ENCODE assay signal across 21 mouse cellular contexts in genomic region chr1:132769559-132769958, GRCm38 (mm10). TPM values are rescaled to one million over a fixed set of nuclear protein-coding genes. Genes with fewer than 3 reads are reported as not detected.
DNase-seq lines count a peak whose midpoint lies in the region; ATAC-seq and TF ChIP-seq lines count a peak whose summit lies in the region.
"Had no signal": no experiment of that assay in that cellular context is flagged by ENCODE, and none has a peak within 500 bp of the region (broad histone marks: within the 10 kb centered on the region; RNA-seq: fewer than 3 reads in every experiment).

No protein-coding gene starts in this region.

- no peak overlapping the region for H3K4me2 ChIP-seq in hindbrain, postnatal 0 days (ENCODE audit: low read depth, low read length)
- no peak overlapping the region for H3K4me2 ChIP-seq in hindbrain, embryonic 16.5 days (ENCODE audit: low read length)
- H3K4me2 ChIP-seq in heart, embryonic 11.5 days, result no peak overlapping the region
- H3K4me2 ChIP-seq: hindbrain, embryonic 15.5 days; liver, embryonic 13.5 days; lung, embryonic 14.5 days had no signal

- 58% methylated on average over 3 of the region's 3 CpGs for WGBS in hindbrain, postnatal 0 days
- 66% methylated on average over 3 of the region's 3 CpGs for WGBS in hindbrain, embryonic 16.5 days
- WGBS in cerebellum, adult 2 months, result 32% methylated on average over 3 of the region's 3 CpGs
- WGBS in heart, embryonic 11.5 days (ENCODE audit: insufficient replicate concordance), result 63% methylated on average over 3 of the region's 3 CpGs

- no peak overlapping the region for H3K27ac ChIP-seq in hindbrain, postnatal 0 days
- no peak overlapping the region for H3K27ac ChIP-seq in hindbrain, embryonic 16.5 days (ENCODE audit: low read depth, low read length)
- H3K27ac ChIP-seq in cerebellum, adult 2 months (ENCODE audit: insufficient read depth, low read length), result no peak overlapping the region
- H3K27ac ChIP-seq in heart, embryonic 11.5 days (ENCODE audit: low read depth, low read length), result no peak overlapping the region
- H3K27ac ChIP-seq: hindbrain, embryonic 15.5 days; liver, embryonic 13.5 days; midbrain, embryonic 10.5 days had no signal

- H3K4me1 ChIP-seq in hindbrain, postnatal 0 days (ENCODE audit: insufficient read depth, low read length), result peaks cover 6% of the 10 kb centered on the region; the same call in 1 of the 2 replicates
- peaks cover 11% of the 10 kb centered on the region for H3K4me1 ChIP-seq in hindbrain, embryonic 16.5 days (ENCODE audit: control insufficient read depth, insufficient read depth, low read depth, low read length)
- H3K4me1 ChIP-seq in cerebellum, adult 2 months (ENCODE audit: control insufficient read depth, insufficient read depth, low read length), result peaks cover 18% of the 10 kb centered on the region
- H3K4me1 ChIP-seq in heart, embryonic 11.5 days (ENCODE audit: control insufficient read depth, insufficient read depth, low read length), result peaks cover 6% of the 10 kb centered on the region
- H3K4me1 ChIP-seq: liver, embryonic 13.5 days had no signal

- H3K9me3 ChIP-seq in hindbrain, postnatal 0 days (ENCODE audit: low read length), result no peaks in the 10 kb centered on the region
- no peaks in the 10 kb centered on the region for H3K9me3 ChIP-seq in hindbrain, embryonic 16.5 days (ENCODE audit: control insufficient read depth, low read length)
- H3K9me3 ChIP-seq in heart, embryonic 11.5 days (replicated peaks; ENCODE audit: control insufficient read depth, low read length), result no peaks in the 10 kb centered on the region
- H3K9me3 ChIP-seq: hindbrain, embryonic 15.5 days; liver, embryonic 13.5 days; midbrain, embryonic 10.5 days had no signal

- no peak overlapping the region for H3K9ac ChIP-seq in hindbrain, postnatal 0 days (replicated peaks; ENCODE audit: low read length)
- H3K9ac ChIP-seq in hindbrain, embryonic 16.5 days (ENCODE audit: low read depth, low read length), result no peak overlapping the region
- H3K9ac ChIP-seq in heart, embryonic 11.5 days (ENCODE audit: low read depth, low read length), result no peak overlapping the region
- H3K9ac ChIP-seq: hindbrain, embryonic 15.5 days; liver, embryonic 13.5 days; lung, embryonic 14.5 days had no signal

- peak; percentile 30 for DNase-seq in hindbrain, postnatal 0 days (ENCODE audit: low spot score)
- DNase-seq in cerebellum, adult 2 months, result peak; percentile 36 to 59
- DNase-seq in cerebellum, postnatal 14 days, result peak; percentile 46 to 64
- DNase-seq in layer of hippocampus, adult 9-11 months, result peak; percentile 65
- no peak for DNase-seq in kidney, postnatal 36 days
- no peak for DNase-seq in c-Kit-positive CD71-positive TER-119-positive erythroid progenitor cells, embryonic 14.5 days (ENCODE audit: low spot score)
- DNase-seq: adrenal gland, postnatal 10 days; gastrocnemius, postnatal 10 days; heart, adult 18-20 months; heart, postnatal 4 days; kidney, adult 2 months; kidney, postnatal 10 days; liver, embryonic 13.5 days; lung, embryonic 14.5 days; lung, postnatal 4 days; right cerebral cortex, postnatal 25 days; thymus, postnatal 4 days had no signal

- TF ChIP-seq POLR2A in cerebellum, adult 2 months (IDR thresholded peaks at IDR 0.05; ENCODE audit: borderline replicate concordance, insufficient read depth, low read length), result no peak

- no peaks in the 10 kb centered on the region for H3K27me3 ChIP-seq in hindbrain, postnatal 0 days (ENCODE audit: insufficient read depth, low read length)
- H3K27me3 ChIP-seq in hindbrain, embryonic 16.5 days (replicated peaks; ENCODE audit: control insufficient read depth, insufficient read depth, low read length), result no peaks in the 10 kb centered on the region
- no peaks in the 10 kb centered on the region for H3K27me3 ChIP-seq in cerebellum, adult 2 months (ENCODE audit: control insufficient read depth, insufficient read depth, low read length)
- no peaks in the 10 kb centered on the region for H3K27me3 ChIP-seq in heart, embryonic 11.5 days (ENCODE audit: control insufficient read depth, insufficient read depth, low read length)
- H3K27me3 ChIP-seq: hindbrain, embryonic 15.5 days; liver, embryonic 13.5 days had no signal

- no peak for ATAC-seq in hindbrain, postnatal 0 days
- no peak for ATAC-seq in hindbrain, embryonic 16.5 days
- ATAC-seq in heart, embryonic 11.5 days (replicated peaks; ENCODE audit: insufficient number of reproducible peaks, low FRiP score, low TSS enrichment), result no peak

- H3K36me3 ChIP-seq in hindbrain, postnatal 0 days (ENCODE audit: insufficient read depth, low read length), result no peaks in the 10 kb centered on the region
- no peaks in the 10 kb centered on the region for H3K36me3 ChIP-seq in hindbrain, embryonic 16.5 days (ENCODE audit: control insufficient read depth, insufficient read depth, low read length)
- H3K36me3 ChIP-seq in heart, embryonic 11.5 days (ENCODE audit: control insufficient read depth, insufficient read depth, low read length), result no peaks in the 10 kb centered on the region
- H3K36me3 ChIP-seq: hindbrain, embryonic 15.5 days; liver, embryonic 13.5 days; midbrain, embryonic 10.5 days had no signal

- no peak overlapping the region for H3K4me3 ChIP-seq in hindbrain, postnatal 0 days (ENCODE audit: low read length)
- H3K4me3 ChIP-seq in hindbrain, embryonic 16.5 days (ENCODE audit: low read length), result no peak overlapping the region
- no peak overlapping the region for H3K4me3 ChIP-seq in cerebellum, adult 2 months (replicated peaks; ENCODE audit: insufficient read depth, low read depth, low read length)
- no peak overlapping the region for H3K4me3 ChIP-seq in heart, embryonic 11.5 days (ENCODE audit: low read depth, low read length)
- H3K4me3 ChIP-seq: hindbrain, embryonic 15.5 days; liver, embryonic 13.5 days; midbrain, embryonic 10.5 days had no signal

- no peak for TF ChIP-seq CTCF in hindbrain, postnatal 0 days (IDR thresholded peaks at IDR 0.05; ENCODE audit: low read depth)
- TF ChIP-seq CTCF in cerebellum, adult 2 months (IDR thresholded peaks at IDR 0.05; ENCODE audit: borderline replicate concordance, insufficient read depth, low read depth, low read length), result no peak

RNA-seq across cellular contexts. Expression of gene Nfasc, which starts 28.0 kb away (rescaled TPM):
- 69.6 and 74.6 TPM in 2 replicates for total RNA-seq in hindbrain, postnatal 0 days (2014; rRNA removed)
- 26.5 and 30.5 TPM in 2 replicates for polyA plus RNA-seq in hindbrain, postnatal 0 days (2015; fragmentation: Nextera tagmentation; extraction: Ambion mirVana)
- 36.1 and 40.0 TPM in 2 replicates for polyA plus RNA-seq in hindbrain, embryonic 16.5 days (2015; fragmentation: Nextera tagmentation; extraction: Ambion mirVana)
- 120 and 122 TPM in 2 replicates for polyA plus RNA-seq in cerebellum, adult 2 months (2012; rRNA removed)
- 0.15 and 0.24 TPM in 2 replicates for polyA plus RNA-seq in heart, embryonic 11.5 days (2014; fragmentation: Nextera tagmentation; extraction: Ambion mirVana)

Comparison
In these comparisons a context has a peak if more than half of its experiments do, and no peak if none do; other contexts are left out.
1. DNase-seq: peak in hindbrain, postnatal 0 days (single experiment), cerebellum, adult 2 months (2 of 2), cerebellum, postnatal 14 days (2 of 2) and layer of hippocampus, adult 9-11 months (single experiment); none in kidney, postnatal 36 days (0 of 2) and c-Kit-positive CD71-positive TER-119-positive erythroid progenitor cells, embryonic 14.5 days (single experiment).
2. RNA of gene Nfasc, which starts 28.0 kb away (polyA plus RNA-seq): 120 to 122 TPM in cerebellum, adult 2 months, 36.1 to 40.0 TPM in hindbrain, embryonic 16.5 days and 26.5 to 30.5 TPM in hindbrain, postnatal 0 days; 0.15 to 0.24 TPM in heart, embryonic 11.5 days; every median in the first group is over 10 times any median in the second.